Mouse (Mus musculus): ENCODE measurements around the gene Asb14.
"Not testable (repeated sequence)": the region's sequence is repeated elsewhere in the genome, so short reads cannot be mapped to it uniquely, and the experiment has no call there.

Gene Asb14

GRCm38 (mm10) chr14:26956139-26956538 is 61.8 kb downstream of the Asb14 start:
- DNase-seq (ENCODE audit: extremely low read depth, insufficient read length, low spot score), result not testable (repeated sequence)

- no peak for DNase-seq (ENCODE audit: extremely low read depth, insufficient read length, low spot score)
Observed at GRCm38 (mm10) chr14:26960518-26960917, 66.2 kb downstream of the Asb14 start.
